Mouse (Mus musculus): Measurements from ENCODE around the gene Rffl.
"Not testable (repeated sequence)": the region's sequence is repeated elsewhere in the genome, so short reads cannot be mapped to it uniquely, and the experiment has no call there.

Rffl gene

GRCm38 (mm10) chr11:82845415-82846078 lies 25.5 kb downstream of the Rffl start:
- DNase-seq (ENCODE audit: low read depth, low spot score): no peak

DNA sequence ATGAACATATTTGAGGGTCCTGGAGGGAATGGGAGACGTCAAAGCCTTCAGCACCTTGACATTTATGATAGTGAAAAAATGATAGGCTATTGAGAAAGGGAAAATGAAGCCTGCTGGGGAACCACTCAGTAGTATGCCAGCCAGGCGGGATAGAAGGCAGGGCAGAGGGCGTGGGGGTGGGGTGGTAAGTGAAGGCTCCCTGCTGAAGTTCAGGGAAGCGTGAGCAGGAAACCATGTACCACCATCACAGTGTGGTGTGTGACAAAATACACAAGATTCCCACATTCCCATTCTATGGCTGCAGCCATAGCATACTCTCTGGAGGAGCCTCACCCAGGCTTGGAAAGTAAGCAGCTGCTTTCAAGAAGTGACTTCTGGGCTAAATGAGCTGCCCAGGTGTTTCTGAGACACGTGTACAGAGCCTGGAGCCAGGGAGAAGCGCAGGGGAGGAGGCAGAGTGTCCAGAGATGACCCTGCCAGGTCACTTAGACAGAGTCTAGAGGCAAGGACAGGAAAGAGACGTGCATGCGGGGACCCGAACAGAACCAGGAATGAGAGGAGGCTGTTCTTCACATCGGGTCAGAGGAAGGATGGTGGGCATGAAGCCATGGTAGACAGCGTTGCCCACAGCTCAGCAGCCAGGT lies 26.1 kb downstream of the Rffl start:
- DNase-seq (ENCODE audit: low read depth, low spot score): no peak

DNA sequence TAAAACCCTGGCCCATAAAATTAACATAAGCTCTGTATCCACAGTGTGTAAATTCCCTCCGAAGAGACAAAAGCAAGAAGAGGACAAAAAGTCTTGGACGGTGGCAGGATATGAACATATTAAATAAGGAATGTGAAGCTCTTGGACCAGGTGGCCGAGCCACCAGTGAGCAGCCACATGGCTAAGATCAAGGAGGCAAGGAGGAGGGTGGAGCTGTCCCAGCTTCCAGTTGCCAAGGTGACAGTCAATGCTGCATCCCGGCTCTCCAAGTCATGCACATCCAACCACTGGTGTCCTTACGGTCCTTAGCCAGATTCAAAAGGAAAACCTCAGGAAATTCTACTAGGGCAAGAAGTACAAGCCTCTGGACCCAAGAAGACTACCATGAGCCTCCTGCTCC lies 32.5 kb downstream of the Rffl start:
- peak; percentile 71 for DNase-seq (ENCODE audit: low read depth, low spot score)

GRCm38 (mm10) chr11:82837848-82838247 lies 33.2 kb downstream of the Rffl start:
- no peak for DNase-seq (ENCODE audit: low read depth, low spot score)

DNA sequence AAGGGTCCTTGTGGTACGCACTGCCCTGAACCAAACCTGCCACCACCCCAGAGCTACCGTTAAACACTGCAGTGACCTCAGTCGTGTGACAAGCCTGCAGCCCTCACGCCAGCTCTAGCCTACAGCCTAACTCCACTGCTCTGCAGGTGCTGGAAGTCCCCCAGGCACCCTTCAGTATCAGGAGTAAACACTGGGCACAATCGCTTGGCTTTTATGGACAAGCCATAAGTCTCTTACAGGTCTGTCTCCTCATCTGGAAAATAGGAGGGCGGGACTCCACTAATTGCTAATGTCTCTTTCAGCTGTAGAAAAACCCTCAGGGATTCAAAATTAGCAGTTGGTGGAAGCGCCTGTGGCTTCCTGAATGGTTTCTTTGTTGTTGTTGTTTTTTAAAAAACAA lies 33.8 kb downstream of the Rffl start:
- no peak for DNase-seq (ENCODE audit: low read depth, low spot score)

DNA sequence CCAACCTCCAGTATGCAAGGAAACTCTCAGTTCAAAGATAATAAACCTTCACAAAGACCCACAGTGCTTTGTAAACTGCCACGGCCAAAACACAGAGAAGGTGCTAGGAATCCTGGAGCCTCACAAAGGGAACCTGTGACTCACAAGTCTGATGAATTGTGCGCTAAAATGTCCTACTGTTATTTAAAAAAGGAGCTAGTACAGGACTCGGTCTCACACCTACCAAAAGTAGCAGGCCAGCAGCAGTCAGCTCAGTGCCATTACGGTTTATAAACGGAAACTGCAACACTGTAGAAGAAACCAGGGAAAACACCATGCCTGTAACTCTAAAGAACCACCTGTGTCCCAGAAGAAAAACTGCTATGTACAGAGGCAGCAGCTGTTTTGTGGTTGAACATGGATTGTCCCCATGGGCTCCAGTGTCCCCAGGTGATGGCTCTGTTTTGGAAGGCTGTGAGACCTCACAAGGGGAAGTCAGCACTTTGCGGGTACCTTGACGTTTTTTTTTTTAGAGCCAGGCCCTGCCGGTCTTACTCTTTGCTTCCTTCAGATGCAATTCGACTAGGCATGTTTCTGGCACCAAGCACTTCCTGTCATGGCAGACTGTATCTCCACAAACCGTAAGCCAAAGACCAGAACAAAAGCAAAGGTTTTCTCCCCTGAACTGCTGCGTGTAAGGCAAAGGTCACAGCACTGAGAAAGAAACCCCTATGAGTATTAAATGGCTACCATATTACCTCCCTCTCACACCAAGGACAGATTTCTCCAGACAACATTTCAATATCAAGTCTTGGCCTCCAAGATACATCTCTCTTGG lies 35.2 kb downstream of the Rffl start:
- DNase-seq (ENCODE audit: low read depth, low spot score): peak; percentile 41

DNA sequence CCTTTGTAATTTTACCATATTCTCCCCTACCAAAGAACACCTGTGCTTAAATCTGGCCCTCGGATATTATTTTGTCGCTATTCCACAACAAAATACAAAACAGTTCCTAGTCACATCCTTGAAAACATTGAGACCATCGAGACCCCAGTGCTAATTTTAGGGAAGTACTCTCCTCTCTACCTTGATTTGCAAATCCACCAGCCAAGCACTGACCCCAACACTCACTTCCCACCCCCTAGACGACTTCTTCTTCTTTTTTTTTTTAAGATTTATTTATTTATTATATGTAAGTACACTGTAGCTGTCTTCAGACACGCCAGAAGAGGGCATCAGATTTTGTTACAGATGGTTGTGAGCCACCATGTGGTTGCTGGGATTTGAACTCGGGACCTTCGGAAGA lies 36.7 kb downstream of the Rffl start:
- not testable (repeated sequence) for DNase-seq (ENCODE audit: low read depth, low spot score)

GRCm38 (mm10) chr11:82833929-82834328 lies 37.1 kb downstream of the Rffl start:
- no peak for DNase-seq (ENCODE audit: low read depth, low spot score)

GRCm38 (mm10) chr11:82832402-82832801 lies 38.6 kb downstream of the Rffl start:
- not testable (repeated sequence) for DNase-seq (ENCODE audit: low read depth, low spot score)

- DNase-seq (ENCODE audit: low read depth, low spot score): no peak
These were observed 39.8 kb downstream of the Rffl start for GRCm38 (mm10) chr11:82831008-82831893.

- no peak for DNase-seq (ENCODE audit: low read depth, low spot score)
These were observed 44.2 kb downstream of the Rffl start for GRCm38 (mm10) chr11:82826818-82827217.

GRCm38 (mm10) chr11:82820788-82821456 lies 50.1 kb downstream of the Rffl start:
- DNase-seq (ENCODE audit: low read depth, low spot score): no peak

DNA sequence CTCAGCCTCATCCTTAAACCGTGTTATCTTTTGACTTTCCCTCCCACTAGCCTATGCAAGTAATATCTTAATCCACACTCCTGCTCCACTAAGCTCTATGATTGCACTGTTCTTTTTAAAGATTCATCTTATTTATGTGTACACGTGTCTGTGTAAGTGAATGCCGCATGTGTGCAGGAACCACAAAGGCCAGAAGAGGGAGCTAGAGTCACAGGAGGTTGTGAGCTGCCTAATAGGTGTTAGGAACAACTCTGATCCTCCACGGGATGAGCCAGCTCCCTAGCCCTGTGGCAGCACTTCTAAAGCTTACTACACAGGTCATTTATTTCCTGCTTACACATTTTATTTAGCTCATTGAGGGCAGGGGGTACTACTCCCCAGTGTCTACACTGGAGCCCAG lies 51.7 kb downstream of the Rffl start:
- peak; percentile 89 for DNase-seq (ENCODE audit: low read depth, low spot score)

DNA sequence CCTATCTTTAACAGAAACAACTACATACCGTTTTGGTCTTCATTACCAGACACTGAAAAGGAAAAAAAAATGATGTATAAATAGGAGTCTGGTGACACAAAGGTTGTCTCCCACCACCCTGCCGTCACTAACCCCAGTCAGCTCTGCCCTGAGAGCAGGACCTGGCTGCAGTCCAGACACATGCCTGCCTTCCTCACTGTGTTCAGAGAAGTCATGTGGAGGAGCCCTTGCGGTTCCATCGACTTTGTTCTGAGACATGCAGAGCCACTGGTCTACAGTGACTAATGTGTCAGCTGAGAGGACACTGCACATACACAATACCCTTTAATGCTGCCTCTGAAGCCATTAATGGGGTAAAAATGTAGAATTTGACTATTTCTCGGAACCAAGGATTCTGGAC lies 62.5 kb downstream of the Rffl start:
- DNase-seq (ENCODE audit: low read depth, low spot score): no peak

DNA sequence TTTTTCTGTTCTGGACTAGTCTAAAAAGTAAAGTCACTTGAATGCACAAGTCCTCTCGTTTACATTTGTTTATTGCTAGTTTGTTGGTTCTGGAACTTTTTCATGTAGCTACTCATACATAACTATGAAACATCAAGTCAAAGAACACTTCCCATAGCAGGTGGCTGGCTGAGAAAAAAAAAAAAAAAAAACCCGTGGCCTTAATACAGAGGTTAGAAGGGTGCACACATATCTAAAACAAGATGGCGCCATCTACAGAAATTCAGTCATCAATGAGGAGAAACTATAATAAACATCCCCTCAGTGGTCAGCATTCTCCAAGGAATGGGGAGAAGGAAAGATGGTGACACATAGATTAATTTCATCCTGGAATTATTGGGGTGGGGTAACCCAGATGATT lies 63.6 kb downstream of the Rffl start:
- no peak for DNase-seq (ENCODE audit: low read depth, low spot score)

DNA sequence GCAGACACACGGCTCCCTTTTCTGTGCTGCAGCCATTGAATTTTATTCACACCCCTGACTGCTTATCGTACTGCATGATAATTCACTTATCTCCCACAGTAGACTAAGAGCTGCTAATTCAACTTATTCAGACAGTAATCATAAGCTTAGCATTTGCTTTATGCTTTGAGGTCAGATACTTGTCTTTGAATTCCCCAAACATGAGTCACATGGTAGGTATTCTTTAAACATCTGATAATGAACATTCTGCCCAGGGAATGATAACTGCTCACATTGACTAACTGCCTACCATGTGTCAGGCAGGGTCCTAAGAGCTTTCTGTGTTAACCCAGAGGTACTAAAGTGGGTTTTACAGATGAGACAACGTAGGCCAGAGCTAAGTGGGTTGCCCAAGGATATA lies 64.4 kb downstream of the Rffl start:
- no peak for DNase-seq (ENCODE audit: low read depth, low spot score)

GRCm38 (mm10) chr11:82783453-82783852 lies 87.6 kb downstream of the Rffl start:
- no peak for DNase-seq (ENCODE audit: low read depth, low spot score)

DNA sequence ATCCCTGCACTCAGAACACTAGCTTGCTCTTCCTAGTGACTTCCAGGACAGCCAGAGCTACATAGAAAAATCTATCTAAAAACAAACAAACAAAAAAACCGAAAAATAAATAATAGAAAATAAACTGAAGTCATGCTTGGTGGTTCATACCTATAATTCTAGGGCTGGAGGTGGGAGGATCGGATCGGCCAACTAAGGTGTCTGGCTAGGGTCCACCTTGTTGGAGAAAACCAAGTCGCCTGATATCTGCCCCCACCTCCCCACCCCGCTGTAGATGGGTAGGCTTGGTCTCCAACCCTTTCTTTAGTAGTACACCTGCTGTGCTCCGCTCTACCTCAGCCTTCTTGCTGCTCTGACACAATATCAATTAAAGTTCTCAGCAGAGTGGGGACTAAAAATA lies 88.8 kb downstream of the Rffl start:
- DNase-seq (ENCODE audit: low read depth, low spot score): no peak

GRCm38 (mm10) chr11:82780983-82781903 lies 89.8 kb downstream of the Rffl start, which contains the start of gene Lig3:
TSS of gene Lig3 (plus strand) at chr11:82781108.
- peak; percentile 97 for DNase-seq (ENCODE audit: low read depth, low spot score)

- no peak for DNase-seq (ENCODE audit: low read depth, low spot score)
These were observed 90.9 kb downstream of the Rffl start for GRCm38 (mm10) chr11:82780134-82780533.
